Mouse (Mus musculus) heart, embryonic 10.5 days (tissue): ENCODE measurements around the gene Senp5. TPM values are rescaled to one million over a fixed set of nuclear protein-coding genes. Genes with fewer than 3 reads are reported as not detected.

Experiments used
- DNase-seq: peaks from one replicate; pipeline ENCODE4 v3.0.0-alpha.2; 2017; ENCODE audit warnings: low spot score
- H3K27ac ChIP-seq: fragments of 300-500 bp; sonication (generic); 2 replicates; pipeline ENCODE4 v1.5.1; 2016; ENCODE audit warnings: mild to moderate bottlenecking
- H3K27me3 ChIP-seq: fragments of 300-500 bp; sonication (generic); 2 replicates; pipeline ENCODE4 v1.6.1; 2016; ENCODE audit warnings: mild to moderate bottlenecking; ENCODE audit not compliant: poor library complexity, insufficient read depth, severe bottlenecking
- H3K36me3 ChIP-seq: fragments of 300-500 bp; sonication (generic); 2 replicates; pipeline ENCODE4 v1.6.1; 2016; ENCODE audit warnings: mild to moderate bottlenecking, moderate library complexity
- H3K4me1 ChIP-seq: fragments of 300-500 bp; sonication (generic); 2 replicates; pipeline ENCODE4 v1.6.1; 2016; ENCODE audit warnings: mild to moderate bottlenecking
- H3K4me3 ChIP-seq: fragments of 300-500 bp; sonication (generic); 2 replicates; pipeline ENCODE4 v1.5.1; 2016; ENCODE audit warnings: mild to moderate bottlenecking, moderate library complexity
- H3K9me3 ChIP-seq: fragments of 300-500 bp; sonication (generic); 2 replicates; pipeline ENCODE4 v1.6.1; 2016; ENCODE audit warnings: mild to moderate bottlenecking, moderate library complexity
- WGBS: fragments of 180-500 bp; shearing (Covaris S2); methylation state at CpG from one replicate; pipeline ENCODE4 v1.1.7; 2016; 5-methylcytosine and 5-hydroxymethylcytosine counted together
- polyA plus RNA-seq: library from polyadenylated mRNA; unstranded; fragments of >200 nt; fragmentation: Nextera tagmentation; extraction: Ambion mirVana; gene quantifications from 2 replicates; pipeline ENCODE4 v1.2.1, GENCODE M21; 2016

The Senp5 gene
- 16.9 and 17.6 TPM in 2 replicates for polyA plus RNA-seq

DNA sequence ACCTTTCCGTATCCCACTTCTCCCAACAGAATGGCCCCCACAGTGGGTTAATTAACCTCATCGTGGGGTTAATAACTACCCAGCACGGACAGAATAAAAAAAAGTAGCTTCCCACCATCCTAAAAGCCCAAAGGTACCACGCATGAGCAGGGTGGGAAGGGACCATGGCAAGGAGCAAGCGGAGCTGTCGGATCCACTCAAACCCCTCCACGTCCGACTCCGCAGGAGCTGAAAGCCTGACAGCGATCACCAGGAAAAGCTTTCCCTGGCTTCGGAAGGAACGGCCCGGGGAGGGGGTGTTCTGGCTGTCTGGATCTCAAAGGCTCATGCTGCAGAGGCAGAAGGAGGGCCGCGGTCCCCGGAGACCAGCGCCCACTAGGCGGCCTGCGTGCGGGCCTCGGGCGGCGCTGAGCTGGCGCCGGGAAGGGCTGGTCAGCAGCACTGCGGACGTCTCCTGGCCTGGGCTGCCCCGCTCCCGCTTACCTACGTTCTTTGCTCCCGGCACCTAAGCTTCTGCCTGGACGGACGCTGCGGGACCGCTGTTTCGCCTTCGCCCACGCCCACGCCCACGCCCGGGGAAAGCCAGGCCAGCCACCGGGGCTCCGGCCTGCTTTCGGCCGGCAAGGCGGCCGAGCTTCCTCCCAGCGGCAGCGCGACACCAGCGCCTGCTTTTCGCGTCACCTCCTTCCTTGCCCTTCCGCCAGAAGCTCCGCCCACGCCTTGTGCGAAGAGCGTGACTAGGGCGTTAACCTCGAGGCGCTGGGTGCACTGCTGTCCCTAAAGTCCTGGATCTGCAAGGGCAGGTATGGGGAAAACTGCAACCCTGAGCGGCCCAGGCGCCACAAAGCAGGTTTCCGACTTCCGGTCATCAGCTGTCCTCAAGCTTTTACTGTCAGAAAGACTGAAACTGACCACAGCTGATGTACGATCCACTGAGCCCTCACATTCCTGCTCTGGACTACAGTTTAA is at the start of gene Senp5:
TSS of gene Senp5 (minus strand) at position 779 of the 969 bp plus-strand sequence.
- Histone ChIP-seq H3K27ac (peak within 1 kb of the TSS; percentile 93), H3K9me3 (no peaks in the 10 kb centered on the region), H3K36me3 (peaks cover 7% of the 10 kb centered on the region), H3K4me3 (peak within 1 kb of the TSS; percentile 97), H3K4me1 (peaks cover 21% of the 10 kb centered on the region), H3K27me3 (no peaks in the 10 kb centered on the region)
- WGBS: under 1% methylated on average over 66 of the region's 66 CpGs
- peak; percentile 97 for DNase-seq

DNA sequence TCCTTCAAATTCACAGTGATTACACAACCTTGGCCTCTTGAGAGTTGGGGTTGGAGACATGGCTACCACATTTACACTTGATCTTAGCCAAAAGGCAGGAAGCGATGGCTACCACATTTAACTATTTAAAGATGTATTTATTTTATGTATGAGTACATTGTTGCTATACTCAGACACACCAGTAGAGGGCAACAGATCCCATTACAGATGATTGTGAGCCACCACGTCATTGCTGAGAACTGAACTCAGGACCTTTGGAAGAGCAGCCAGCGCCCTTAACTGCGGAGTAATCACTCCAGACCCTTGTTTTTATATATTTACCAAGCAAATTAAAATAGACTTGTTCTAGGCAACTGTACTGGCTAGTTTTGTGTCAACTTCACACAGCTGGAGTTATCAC is 39.3 kb upstream of the Senp5 start:
- 93% methylated on average over 4 of the region's 4 CpGs for WGBS
- DNase-seq: no peak
- H3K4me1 ChIP-seq: no peaks in the 10 kb centered on the region

DNA sequence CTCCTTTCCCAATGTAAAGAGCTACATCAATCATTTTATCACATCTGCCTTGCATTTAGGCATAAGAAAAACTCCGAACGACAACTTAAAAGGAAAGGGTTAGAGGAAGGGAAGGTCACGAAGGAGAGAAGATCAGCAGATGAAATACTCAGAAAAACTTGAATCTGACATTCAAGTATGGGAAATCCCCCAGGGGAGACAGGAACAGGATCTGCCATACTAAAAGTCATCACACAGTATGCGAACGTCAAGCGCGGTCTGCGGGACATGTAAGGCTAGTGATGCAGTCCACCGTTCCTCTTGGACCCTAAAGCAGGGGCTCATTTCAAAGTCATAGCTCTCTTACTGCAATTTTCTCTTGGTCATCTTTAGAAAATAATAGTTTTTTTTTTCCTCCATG is 16.6 kb upstream of the Senp5 start:
- no peak overlapping the region for H3K4me3 ChIP-seq
- no peaks in the 10 kb centered on the region for H3K4me1 ChIP-seq
- H3K9me3 ChIP-seq: no peaks in the 10 kb centered on the region
- H3K27ac ChIP-seq: no peak overlapping the region
- H3K27me3 ChIP-seq: no peaks in the 10 kb centered on the region
- 95% methylated on average over 9 of the region's 9 CpGs for WGBS
- no peak for DNase-seq
- peaks cover 87% of the 10 kb centered on the region for H3K36me3 ChIP-seq

More for the DNA sequence above, 39.3 kb upstream of the Senp5 start:
- Histone ChIP-seq H3K9me3 (no peaks in the 10 kb centered on the region), H3K4me3 (no peak overlapping the region), H3K27me3 (no peaks in the 10 kb centered on the region), H3K36me3 (peaks cover 78% of the 10 kb centered on the region), H3K27ac (no peak overlapping the region)

DNA sequence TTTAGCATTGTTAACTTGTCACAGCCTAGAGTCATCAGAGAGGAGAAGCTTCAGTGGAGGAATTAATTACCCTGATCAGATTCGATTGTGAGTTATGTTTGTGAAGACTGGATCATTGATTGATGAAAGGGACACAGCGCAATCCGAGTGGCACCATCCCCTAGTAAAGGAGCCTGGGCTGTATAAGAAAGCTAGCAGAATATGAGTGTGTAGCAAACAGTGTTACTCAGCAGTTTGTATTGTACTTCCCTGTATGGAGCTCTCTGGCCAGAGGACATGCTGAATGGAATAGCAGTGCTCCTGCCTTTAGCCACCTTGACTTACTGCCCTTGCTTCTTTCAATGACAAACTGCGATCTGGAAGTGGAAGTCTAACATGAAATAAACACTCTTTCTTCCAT is 7.2 kb upstream of the Senp5 start:
- no peak overlapping the region for H3K27ac ChIP-seq
- no peak overlapping the region for H3K4me3 ChIP-seq
- H3K36me3 ChIP-seq: peaks cover 16% of the 10 kb centered on the region
- no peak for DNase-seq
- H3K4me1 ChIP-seq: peaks cover 11% of the 10 kb centered on the region
- no peaks in the 10 kb centered on the region for H3K9me3 ChIP-seq
- 87% methylated on average over 4 of the region's 4 CpGs for WGBS
- no peaks in the 10 kb centered on the region for H3K27me3 ChIP-seq

DNA sequence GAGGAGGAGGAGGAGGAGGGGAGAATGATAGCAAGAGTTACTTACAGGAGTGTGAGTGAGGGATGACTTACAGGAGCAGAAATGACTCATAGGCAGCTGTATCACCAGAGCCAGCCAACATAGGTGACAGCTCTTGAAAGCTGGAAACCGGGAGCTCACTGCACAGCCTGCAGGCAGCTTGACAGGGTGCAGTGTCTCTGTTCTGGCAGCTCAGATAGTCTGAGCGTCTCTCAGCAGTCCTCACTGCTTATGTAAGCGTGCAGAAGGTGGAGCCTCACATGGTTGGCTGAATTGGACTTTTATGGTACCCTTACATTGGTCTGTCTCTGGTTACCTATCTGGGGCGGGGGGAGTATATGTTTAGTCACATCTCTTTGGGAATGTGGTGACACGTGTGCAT is 6.8 kb upstream of the Senp5 start:
- Histone ChIP-seq H3K27ac (no peak overlapping the region), H3K9me3 (no peaks in the 10 kb centered on the region), H3K27me3 (no peaks in the 10 kb centered on the region), H3K4me1 (peaks cover 11% of the 10 kb centered on the region), H3K36me3 (peaks cover 14% of the 10 kb centered on the region), H3K4me3 (no peak overlapping the region)
- 35% methylated on average over 5 of the region's 5 CpGs for WGBS
- DNase-seq: no peak

DNA sequence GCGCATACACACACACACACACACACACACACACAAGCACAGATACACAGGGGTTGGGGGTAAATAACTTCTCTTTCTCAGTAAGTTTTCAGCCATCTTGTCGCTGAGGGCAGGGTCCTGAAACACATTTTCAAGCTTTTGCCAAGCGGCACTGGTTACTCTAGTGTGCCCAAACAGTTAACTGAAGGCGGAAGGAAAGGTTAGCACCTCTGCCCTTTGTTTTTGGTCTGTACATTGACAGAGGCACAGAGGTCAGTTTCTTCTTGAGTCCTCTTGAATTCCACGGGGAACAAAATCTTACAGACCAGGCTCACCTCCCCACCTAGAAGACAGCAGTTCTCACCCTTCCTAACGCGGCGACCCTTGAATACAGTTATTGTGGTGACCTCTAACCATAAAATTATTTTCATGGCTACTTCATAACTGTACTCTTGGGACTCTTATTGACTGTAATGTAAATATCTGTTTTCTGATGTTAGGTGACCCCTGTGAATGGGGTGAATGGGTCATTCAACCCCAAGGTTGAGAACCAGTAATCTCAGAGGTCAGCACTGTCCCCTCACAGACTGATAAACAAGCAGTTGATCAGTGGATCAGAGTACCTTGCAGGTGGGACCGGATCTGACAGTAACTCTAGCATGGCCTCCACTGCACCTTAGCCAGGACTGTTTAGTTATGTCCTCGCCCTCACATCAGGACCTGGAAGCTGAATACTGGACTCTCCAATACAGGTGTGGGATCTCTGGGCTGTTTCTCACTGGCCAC is 5.6 kb upstream of the Senp5 start:
- WGBS: 74% methylated on average over 10 of the region's 10 CpGs
- H3K27me3 ChIP-seq: no peaks in the 10 kb centered on the region
- H3K36me3 ChIP-seq: peaks cover 10% of the 10 kb centered on the region
- no peak overlapping the region for H3K4me3 ChIP-seq
- no peaks in the 10 kb centered on the region for H3K9me3 ChIP-seq
- no peak for DNase-seq
- no peak overlapping the region for H3K27ac ChIP-seq
- H3K4me1 ChIP-seq: peaks cover 11% of the 10 kb centered on the region

DNA sequence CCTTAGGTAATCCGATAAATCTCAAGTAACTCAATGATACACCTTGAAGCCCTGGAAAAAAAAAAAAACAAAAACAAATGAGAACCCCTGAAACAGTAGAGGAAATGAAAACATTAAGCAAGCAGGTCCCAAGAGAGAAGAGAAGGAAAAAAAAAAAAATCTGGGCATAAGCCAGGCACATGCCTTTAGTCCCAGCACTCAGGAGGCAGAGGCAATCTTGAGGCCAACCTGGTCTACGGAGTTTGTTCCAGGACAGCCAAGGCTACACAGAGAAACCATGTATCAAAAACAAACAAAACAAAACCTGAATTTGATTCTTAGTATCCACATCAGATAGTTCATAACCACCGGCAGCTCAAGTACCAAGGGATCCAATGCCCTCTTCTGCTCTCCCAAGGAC is 1.6 kb upstream of the Senp5 start:
- Histone ChIP-seq H3K4me1 (peaks cover 24% of the 10 kb centered on the region), H3K4me3 (no peak overlapping the region), H3K27me3 (no peaks in the 10 kb centered on the region), H3K36me3 (peaks cover 1% of the 10 kb centered on the region), H3K27ac (no peak overlapping the region), H3K9me3 (no peaks in the 10 kb centered on the region)
- WGBS: 95% methylated on average over 3 of the region's 3 CpGs
- no peak for DNase-seq

DNA sequence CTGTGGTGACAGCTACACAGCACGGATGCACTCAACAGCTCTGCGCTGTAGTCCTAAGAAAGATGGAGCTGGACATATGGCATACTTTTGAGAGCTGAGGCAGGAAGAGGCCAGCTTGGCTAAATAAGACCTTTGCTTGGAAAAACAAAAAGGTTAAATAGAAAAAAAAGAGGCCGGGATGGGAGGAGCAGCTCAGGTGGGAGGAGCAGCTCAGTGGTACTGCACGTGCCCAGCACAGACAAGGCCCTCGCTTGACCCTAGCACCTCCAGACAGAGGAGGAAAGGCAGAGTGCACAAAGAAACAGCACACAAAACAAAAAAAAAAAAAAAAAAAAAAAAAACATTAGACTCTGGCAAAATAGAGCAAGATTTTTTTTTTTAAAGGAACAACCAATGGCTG is 6.7 kb downstream of the Senp5 start:
- DNase-seq: no peak
- no peaks in the 10 kb centered on the region for H3K9me3 ChIP-seq
- peaks cover 44% of the 10 kb centered on the region for H3K36me3 ChIP-seq
- no peak overlapping the region for H3K4me3 ChIP-seq
- peaks cover 1% of the 10 kb centered on the region; the same call in 1 of the 2 replicates for H3K4me1 ChIP-seq
- 84% methylated on average over 5 of the region's 5 CpGs for WGBS
- no peaks in the 10 kb centered on the region for H3K27me3 ChIP-seq
- no peak overlapping the region for H3K27ac ChIP-seq

DNA sequence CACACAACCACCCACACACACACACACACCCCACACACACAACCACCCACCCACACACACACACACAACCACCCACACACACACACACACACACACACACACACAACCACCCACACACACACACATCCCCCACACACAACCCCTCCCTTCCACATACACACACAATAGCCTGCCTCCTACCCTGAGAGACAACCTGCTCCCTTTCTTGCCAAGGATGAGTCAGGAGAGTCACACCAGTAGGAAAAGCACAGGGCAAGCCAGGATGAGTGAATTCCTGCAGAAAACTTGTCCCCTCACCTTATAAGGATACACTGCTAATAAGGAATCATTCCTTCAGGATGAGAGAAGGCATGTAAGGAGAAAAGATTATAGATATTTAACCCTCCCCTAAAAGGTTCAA is 9.1 kb downstream of the Senp5 start:
- Histone ChIP-seq H3K27ac (no peak overlapping the region), H3K4me1 (no peaks in the 10 kb centered on the region), H3K27me3 (no peaks in the 10 kb centered on the region), H3K36me3 (peaks cover 52% of the 10 kb centered on the region), H3K4me3 (no peak overlapping the region), H3K9me3 (no peaks in the 10 kb centered on the region)
- no peak for DNase-seq

DNA sequence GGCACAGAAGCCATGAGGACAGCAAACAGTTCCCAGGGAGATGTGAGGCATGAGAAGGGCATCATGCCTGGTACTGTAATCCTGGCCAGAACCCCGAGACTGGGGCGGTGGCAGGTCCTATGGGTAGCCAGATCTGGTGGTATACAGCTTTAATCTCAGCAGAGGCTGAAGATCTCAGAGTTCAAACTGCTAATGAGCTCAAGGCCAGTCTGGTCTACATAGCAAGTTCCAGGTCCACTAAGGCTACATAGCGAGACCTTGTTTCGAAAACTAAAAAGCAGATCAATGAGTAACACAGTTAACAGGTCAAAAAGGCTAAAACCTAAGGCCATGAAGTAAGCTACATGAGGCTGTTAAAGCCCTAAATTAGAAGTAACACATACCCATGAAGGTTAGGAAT is 9.9 kb downstream of the Senp5 start:
- no peaks in the 10 kb centered on the region for H3K9me3 ChIP-seq
- DNase-seq: no peak
- no peaks in the 10 kb centered on the region for H3K27me3 ChIP-seq
- no peaks in the 10 kb centered on the region for H3K4me1 ChIP-seq
- H3K36me3 ChIP-seq: peaks cover 59% of the 10 kb centered on the region
- WGBS: 96% methylated on average over 4 of the region's 4 CpGs
- H3K27ac ChIP-seq: no peak overlapping the region
- H3K4me3 ChIP-seq: no peak overlapping the region

DNA sequence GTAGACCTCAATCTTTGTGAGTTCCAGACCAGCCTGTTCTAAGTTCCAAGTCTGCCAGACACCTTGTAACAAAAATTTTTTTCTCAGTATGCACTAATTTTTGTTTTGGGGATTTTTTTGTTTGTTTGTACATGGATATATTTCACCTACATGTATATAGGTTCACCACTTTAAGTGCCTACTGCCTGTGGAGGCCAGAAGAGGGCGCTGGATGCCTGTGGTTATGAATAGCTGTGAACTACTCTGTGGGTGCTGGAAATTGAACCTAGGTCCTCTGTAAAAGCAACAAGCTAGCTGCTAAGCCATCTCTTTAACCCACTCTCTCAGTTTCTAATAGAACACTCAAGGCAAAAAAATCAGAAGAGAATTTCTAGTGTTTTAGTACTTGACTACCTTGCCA is 11.0 kb downstream of the Senp5 start:
- Histone ChIP-seq H3K9me3 (no peaks in the 10 kb centered on the region), H3K27ac (no peak overlapping the region), H3K36me3 (peaks cover 63% of the 10 kb centered on the region), H3K27me3 (no peaks in the 10 kb centered on the region), H3K4me3 (no peak overlapping the region), H3K4me1 (no peaks in the 10 kb centered on the region)
- DNase-seq: no peak
- WGBS: 56% methylated on average over 1 of the region's 1 CpGs

DNA sequence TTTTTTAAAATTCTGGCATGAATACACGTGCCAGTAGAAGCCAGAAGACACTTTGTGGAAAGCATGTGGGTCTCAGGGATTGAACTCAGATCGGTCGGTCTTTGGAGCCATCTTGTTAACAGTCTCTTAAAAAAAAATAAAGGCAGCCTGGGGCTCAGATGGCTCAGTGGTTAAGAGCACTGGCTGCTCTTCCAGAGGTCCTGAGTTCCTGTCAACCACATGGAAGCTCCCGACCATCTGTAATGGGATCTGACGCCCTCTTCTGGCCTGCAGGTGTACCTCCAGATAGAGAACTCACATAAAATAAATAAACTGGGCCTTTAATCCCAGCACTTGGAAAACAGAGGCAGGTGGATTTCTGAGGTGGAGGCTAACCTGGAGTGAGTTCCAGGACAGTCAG is 22.1 kb downstream of the Senp5 start:
- H3K36me3 ChIP-seq: peaks cover 48% of the 10 kb centered on the region
- no peak for DNase-seq
- H3K27ac ChIP-seq: no peak overlapping the region
- no peaks in the 10 kb centered on the region for H3K9me3 ChIP-seq
- H3K4me3 ChIP-seq: no peak overlapping the region
- H3K27me3 ChIP-seq: no peaks in the 10 kb centered on the region
- WGBS: 82% methylated on average over 5 of the region's 5 CpGs
- H3K4me1 ChIP-seq: no peaks in the 10 kb centered on the region

DNA sequence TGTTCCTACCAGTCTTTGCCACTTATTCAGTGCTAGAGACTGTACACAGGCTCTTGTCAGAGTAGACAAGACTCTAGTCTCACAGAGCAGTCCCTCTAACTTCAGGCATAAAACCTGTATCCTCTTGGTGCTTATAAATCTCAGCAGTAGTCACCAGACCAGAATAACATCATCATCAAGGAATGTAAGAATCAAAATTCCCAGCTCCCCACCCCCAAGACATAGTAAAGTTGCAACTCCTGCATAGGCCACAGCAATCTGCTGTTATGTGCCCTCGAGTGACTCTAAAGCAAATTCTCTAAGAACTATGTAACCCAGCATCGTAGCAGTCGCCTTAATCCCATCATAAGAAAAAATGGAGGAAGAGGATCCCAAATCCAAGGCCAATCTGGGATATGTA is 23.6 kb downstream of the Senp5 start:
- H3K27me3 ChIP-seq: no peaks in the 10 kb centered on the region
- no peak overlapping the region for H3K27ac ChIP-seq
- 93% methylated on average over 3 of the region's 3 CpGs for WGBS
- peaks cover 52% of the 10 kb centered on the region for H3K36me3 ChIP-seq
- H3K4me1 ChIP-seq: no peaks in the 10 kb centered on the region
- H3K4me3 ChIP-seq: no peak overlapping the region
- no peaks in the 10 kb centered on the region for H3K9me3 ChIP-seq
- DNase-seq: no peak
